22 mouse cellular contexts compared by ENCODE assay signal in the genomic region with DNA sequence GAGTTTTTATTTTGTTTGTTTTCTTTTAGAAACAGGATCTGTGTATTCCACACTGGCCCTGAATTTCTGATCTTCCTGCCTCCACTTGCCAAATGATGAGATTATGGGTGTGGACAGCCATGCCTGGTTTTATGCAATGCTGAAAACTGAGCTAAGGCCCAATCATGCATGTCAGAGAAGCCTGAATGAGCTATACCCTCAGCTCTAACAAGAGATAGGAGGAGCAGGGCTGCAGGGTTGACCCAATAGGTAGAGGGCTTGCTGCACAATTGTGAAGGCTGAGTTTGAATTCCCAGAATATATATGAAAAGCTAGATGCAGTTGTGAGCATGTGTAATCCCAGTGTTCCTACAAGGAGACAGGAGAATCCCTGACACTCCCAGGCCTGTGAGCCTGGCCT.
"Had no signal": no experiment of that assay in that cellular context is flagged by ENCODE, and none has a peak within 500 bp of the region (broad histone marks: within the 10 kb centered on the region; RNA-seq: fewer than 3 reads in every experiment).

No protein-coding gene starts in this region.

- H3K4me2 ChIP-seq: limb, embryonic 13.5 days; liver, embryonic 12.5 days; liver, embryonic 15.5 days; lung, embryonic 15.5 days; midbrain, embryonic 12.5 days; neural tube, embryonic 13.5 days had no signal

- H3K4me1 ChIP-seq: limb, embryonic 13.5 days had no signal

- H3K9ac ChIP-seq: limb, embryonic 13.5 days; liver, embryonic 12.5 days; liver, embryonic 15.5 days; lung, embryonic 15.5 days; midbrain, embryonic 12.5 days; neural tube, embryonic 13.5 days had no signal

- H3K4me3 ChIP-seq: layer of hippocampus, adult 2 months; limb, embryonic 10.5 days; limb, embryonic 13.5 days; liver, embryonic 12.5 days; liver, embryonic 15.5 days; lung, embryonic 15.5 days; midbrain, embryonic 12.5 days; myocyte; neural tube, embryonic 13.5 days had no signal

- DNase-seq: kidney, adult 8-10 months; kidney, postnatal 10 days; layer of hippocampus, adult 9-11 months; liver; lung, adult 18-20 months; lung, postnatal 10 days; lung, postnatal 36 days; retina, postnatal 1 day; thymus, adult 2 months; thymus, postnatal 14 days; thymus, postnatal 4 days had no signal

- H3K27me3 ChIP-seq: limb, embryonic 13.5 days; liver, embryonic 12.5 days; liver, embryonic 15.5 days; lung, embryonic 15.5 days; midbrain, embryonic 12.5 days; neural tube, embryonic 13.5 days had no signal

- H3K9me3 ChIP-seq: limb, embryonic 10.5 days; limb, embryonic 13.5 days; liver, embryonic 12.5 days; liver, embryonic 15.5 days; lung, embryonic 15.5 days; midbrain, embryonic 12.5 days; neural tube, embryonic 13.5 days had no signal

- ATAC-seq: intestine, postnatal 0 days; liver, embryonic 12.5 days had no signal

- H3K27ac ChIP-seq: layer of hippocampus, adult 2 months; limb, embryonic 10.5 days; limb, embryonic 13.5 days; liver, embryonic 12.5 days; liver, embryonic 15.5 days; lung, embryonic 15.5 days; neural tube, embryonic 13.5 days; stomach, postnatal 0 days had no signal

- H3K36me3 ChIP-seq: limb, embryonic 10.5 days; limb, embryonic 13.5 days; liver, embryonic 12.5 days; liver, embryonic 15.5 days; lung, embryonic 15.5 days; midbrain, embryonic 12.5 days; neural tube, embryonic 13.5 days had no signal
